Mouse (Mus musculus) G1E (cell line): Measurements from ENCODE around the gene Cyp26b1.

Experiments used
- CTCF ChIP-seq: IDR thresholded peaks from 2 replicates; pipeline ENCODE4 v1.5.1; 2012; ENCODE audit warnings: low read depth, low read length, inconsistent platforms, mixed read lengths
- TAL1 ChIP-seq: conservative IDR thresholded peaks from 2 replicates; pipeline ENCODE4 v1.6.1; 2012; ENCODE audit warnings: low read depth, low read length, inconsistent platforms, mixed read lengths

- TF ChIP-seq CTCF (no peak), TAL1 (no peak)
These were observed 47.3 kb upstream of the Cyp26b1 start for GRCm38 (mm10) chr6:84641062-84641431.
